Mouse (Mus musculus) heart, postnatal 25 days (tissue): ENCODE data around the gene Usp8. TPM values are rescaled to one million over a fixed set of nuclear protein-coding genes. Genes with fewer than 3 reads are reported as not detected.

Experiments used
- DNase-seq: peaks from one replicate; pipeline ENCODE4 v3.0.0; 2022; ENCODE audit warnings: low spot score
- intact Hi-C: fragments of 180-260 bp; cut with DNase I; formaldehyde crosslinking; loops from one replicate; pipeline ENCODE4 v1.15.1; 2025
- total RNA-seq, 2 experiments: library from RNA; stranded (reverse); gene quantifications; 2 replicates each; pipeline ENCODE4 v1.2.3; 2021

Usp8 gene
- total RNA-seq, 2 experiments from 2014 or later = 27.9 to 28.4 TPM

GRCm38 (mm10) chr2:126798455-126798854 lies 91.3 kb downstream of the Usp8 start:
- no peak for DNase-seq
- intact Hi-C loops = loop anchor here (5.0 kb wide), 1 partner anchor 34 kb away; no protein-coding TSS in a partner anchor

GRCm38 (mm10) chr2:126801980-126802379 lies 94.9 kb downstream of the Usp8 start:
- DNase-seq = no peak
- intact Hi-C loops = no loop called here

Other genes starting within 250 kb of the Usp8 start
- under 1 TPM; 0.25 to 0.52 TPM for gene Atp8b4, start 206.7 kb upstream of the Usp8 start, total RNA-seq
- under 1 TPM; 0.11 to 0.26 TPM for gene Slc27a2, start 154.9 kb upstream of the Usp8 start, total RNA-seq
- gene Hdc, start 88.0 kb upstream of the Usp8 start, total RNA-seq = 1 to 10 TPM; 1.5 to 1.8 TPM
- gene Gabpb1, start 31.0 kb upstream of the Usp8 start, total RNA-seq = 10 to 100 TPM; 13.0 to 16.0 TPM
- not detected for gene Usp50, start 76.1 kb downstream of the Usp8 start, total RNA-seq
- gene Trpm7, start 168.9 kb downstream of the Usp8 start, total RNA-seq = 10 to 100 TPM; 24.9 to 30.8 TPM
- 10 to 100 TPM; 45.3 to 53.2 TPM for gene Sppl2a, start 225.9 kb downstream of the Usp8 start, total RNA-seq